ENCODE assay signal across 12 mouse cellular contexts in the genomic region with DNA sequence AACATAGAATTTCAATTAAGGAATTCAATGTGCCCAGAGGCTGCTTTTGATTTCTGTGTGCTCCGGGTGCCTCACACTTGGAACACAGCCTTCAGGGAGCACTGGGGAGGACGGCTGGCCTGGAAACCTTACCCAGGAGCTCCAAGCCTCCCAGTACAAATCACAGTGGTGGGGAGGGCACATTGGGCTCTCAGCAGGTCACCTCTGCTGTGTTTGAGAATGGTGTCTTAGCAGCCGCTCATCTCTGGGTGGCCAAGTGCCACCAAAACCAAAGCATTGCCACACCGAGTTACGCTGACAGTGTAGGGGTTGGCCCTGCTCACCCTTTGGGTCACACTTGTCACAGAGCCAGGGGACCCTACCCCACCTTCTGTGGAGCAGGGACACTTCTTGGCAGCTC.
DNase-seq lines count a peak whose midpoint lies in the region; ATAC-seq lines count a peak whose summit lies in the region.
"Had no signal": no experiment of that assay in that cellular context is flagged by ENCODE, and none has a peak within 500 bp of the region (broad histone marks: within the 10 kb centered on the region; RNA-seq: fewer than 3 reads in every experiment).

No protein-coding gene starts in this region.

- no peaks in the 10 kb centered on the region for H3K9me3 ChIP-seq in hindbrain, embryonic 16.5 days (ENCODE audit: control insufficient read depth, low read length)
- H3K9me3 ChIP-seq in hindbrain, embryonic 12.5 days (replicated peaks), result no peaks in the 10 kb centered on the region
- peaks cover 8% of the 10 kb centered on the region; the same call in 1 of the 2 replicates for H3K9me3 ChIP-seq in limb, embryonic 12.5 days
- H3K9me3 ChIP-seq in limb, embryonic 10.5 days (replicated peaks), result no peaks in the 10 kb centered on the region
- H3K9me3 ChIP-seq in forebrain, embryonic 12.5 days, result no peaks in the 10 kb centered on the region
- H3K9me3 ChIP-seq: embryonic facial prominence, embryonic 15.5 days; forebrain, embryonic 13.5 days had no signal

- ATAC-seq in hindbrain, embryonic 16.5 days, result peak; percentile 40; the same call in 1 of the 2 replicates
- ATAC-seq in hindbrain, embryonic 12.5 days (ENCODE audit: low FRiP score), result no peak
- ATAC-seq in limb, embryonic 12.5 days (ENCODE audit: insufficient number of reproducible peaks, insufficient read depth, low FRiP score, low TSS enrichment, low read depth), result no peak
- ATAC-seq in forebrain, embryonic 12.5 days (ENCODE audit: low FRiP score), result no peak
- ATAC-seq: activated CD4-positive, CD25-positive, alpha-beta regulatory T cell, adult 4 months; intestine, embryonic 16.5 days had no signal

- no peak overlapping the region for H3K4me2 ChIP-seq in hindbrain, embryonic 16.5 days (ENCODE audit: low read length)
- no peak overlapping the region for H3K4me2 ChIP-seq in hindbrain, embryonic 12.5 days (replicated peaks)
- H3K4me2 ChIP-seq in limb, embryonic 12.5 days, result no peak overlapping the region
- no peak overlapping the region for H3K4me2 ChIP-seq in forebrain, embryonic 12.5 days
- H3K4me2 ChIP-seq: embryonic facial prominence, embryonic 15.5 days; forebrain, embryonic 13.5 days had no signal

- DNase-seq in limb, embryonic 10.5 days (ENCODE audit: low spot score), result no peak
- peak; percentile 49 to 56 for DNase-seq in cerebellum, postnatal 10 days
- DNase-seq in adrenal gland, postnatal 4 days (ENCODE audit: low spot score in 2 of 2), result no peak

- 54% methylated on average over 5 of the region's 5 CpGs for WGBS in hindbrain, embryonic 16.5 days
- WGBS in hindbrain, embryonic 12.5 days, result 75% methylated on average over 5 of the region's 5 CpGs
- 74% methylated on average over 5 of the region's 5 CpGs for WGBS in limb, embryonic 12.5 days
- WGBS in limb, embryonic 10.5 days, result 82% methylated on average over 5 of the region's 5 CpGs
- 80% methylated on average over 5 of the region's 5 CpGs for WGBS in forebrain, embryonic 12.5 days

- 0 out of 2 replicates have a peak overlapping the region, but pooled peaks have one; percentile 32 for H3K27ac ChIP-seq in hindbrain, embryonic 16.5 days (ENCODE audit: low read depth, low read length)
- H3K27ac ChIP-seq in hindbrain, embryonic 12.5 days, result no peak overlapping the region; the same call in 1 of the 2 replicates
- H3K27ac ChIP-seq in limb, embryonic 12.5 days, result peak overlapping the region; percentile 29; the same call in 1 of the 2 replicates
- no peak overlapping the region for H3K27ac ChIP-seq in limb, embryonic 10.5 days
- H3K27ac ChIP-seq in forebrain, embryonic 12.5 days, result no peak overlapping the region
- H3K27ac ChIP-seq: embryonic facial prominence, embryonic 15.5 days; forebrain, embryonic 13.5 days; liver, embryonic 14.5 days had no signal

- H3K27me3 ChIP-seq in hindbrain, embryonic 16.5 days (replicated peaks; ENCODE audit: control insufficient read depth, insufficient read depth, low read length), result no peaks in the 10 kb centered on the region
- H3K27me3 ChIP-seq in hindbrain, embryonic 12.5 days, result no peaks in the 10 kb centered on the region
- no peaks in the 10 kb centered on the region for H3K27me3 ChIP-seq in limb, embryonic 12.5 days
- no peaks in the 10 kb centered on the region for H3K27me3 ChIP-seq in limb, embryonic 10.5 days (ENCODE audit: low read depth, poor library complexity, severe bottlenecking)
- H3K27me3 ChIP-seq in forebrain, embryonic 12.5 days, result no peaks in the 10 kb centered on the region
- H3K27me3 ChIP-seq: embryonic facial prominence, embryonic 15.5 days; forebrain, embryonic 13.5 days had no signal

- H3K4me3 ChIP-seq in hindbrain, embryonic 16.5 days (ENCODE audit: low read length), result no peak overlapping the region
- H3K4me3 ChIP-seq in hindbrain, embryonic 12.5 days, result no peak overlapping the region
- H3K4me3 ChIP-seq in limb, embryonic 12.5 days (replicated peaks), result no peak overlapping the region
- no peak overlapping the region for H3K4me3 ChIP-seq in limb, embryonic 10.5 days
- H3K4me3 ChIP-seq in forebrain, embryonic 12.5 days (replicated peaks), result no peak overlapping the region
- H3K4me3 ChIP-seq: embryonic facial prominence, embryonic 15.5 days; forebrain, embryonic 13.5 days had no signal

- H3K9ac ChIP-seq in hindbrain, embryonic 16.5 days (ENCODE audit: low read depth, low read length), result no peak overlapping the region
- H3K9ac ChIP-seq in hindbrain, embryonic 12.5 days, result no peak overlapping the region
- H3K9ac ChIP-seq in limb, embryonic 12.5 days (replicated peaks), result no peak overlapping the region
- no peak overlapping the region for H3K9ac ChIP-seq in forebrain, embryonic 12.5 days
- H3K9ac ChIP-seq: embryonic facial prominence, embryonic 15.5 days; forebrain, embryonic 13.5 days; liver, embryonic 14.5 days had no signal

- no peaks in the 10 kb centered on the region for H3K4me1 ChIP-seq in hindbrain, embryonic 16.5 days (ENCODE audit: control insufficient read depth, insufficient read depth, low read depth, low read length)
- peaks cover 3% of the 10 kb centered on the region; the same call in 1 of the 2 replicates for H3K4me1 ChIP-seq in hindbrain, embryonic 12.5 days
- 0 out of 2 replicates have a peak, but pooled peaks cover 5% of the 10 kb centered on the region for H3K4me1 ChIP-seq in limb, embryonic 12.5 days (replicated peaks)
- peaks cover 7% of the 10 kb centered on the region for H3K4me1 ChIP-seq in limb, embryonic 10.5 days
- H3K4me1 ChIP-seq in forebrain, embryonic 12.5 days, result no peaks in the 10 kb centered on the region
- H3K4me1 ChIP-seq: forebrain, embryonic 13.5 days had no signal

- peaks cover 7% of the 10 kb centered on the region for H3K36me3 ChIP-seq in hindbrain, embryonic 16.5 days (ENCODE audit: control insufficient read depth, insufficient read depth, low read length)
- peaks cover 42% of the 10 kb centered on the region for H3K36me3 ChIP-seq in hindbrain, embryonic 12.5 days
- H3K36me3 ChIP-seq in limb, embryonic 12.5 days, result peaks cover 68% of the 10 kb centered on the region
- H3K36me3 ChIP-seq in limb, embryonic 10.5 days, result peaks cover 59% of the 10 kb centered on the region
- H3K36me3 ChIP-seq in forebrain, embryonic 12.5 days (replicated peaks), result peaks cover 62% of the 10 kb centered on the region

Comparison
In these comparisons a context has a peak if more than half of its experiments do, and no peak if none do; other contexts are left out.
1. H3K27ac ChIP-seq: peak in hindbrain, embryonic 16.5 days (single experiment) and limb, embryonic 12.5 days (single experiment); none in hindbrain, embryonic 12.5 days (single experiment), limb, embryonic 10.5 days (single experiment) and forebrain, embryonic 12.5 days (single experiment).
2. DNase-seq: peak in cerebellum, postnatal 10 days (2 of 2); none in limb, embryonic 10.5 days (single experiment) and adrenal gland, postnatal 4 days (0 of 2).